Mouse (Mus musculus) cortical plate, adult 2 months (tissue): ENCODE results near the gene Hip1r. TPM values are rescaled to one million over a fixed set of nuclear protein-coding genes. Genes with fewer than 3 reads are reported as not detected.

Experiments
- H3K27ac ChIP-seq: fragments of 200-500 bp; 2 replicates; pipeline ENCODE4 v1.5.1; 2012; ENCODE audit warnings: low read length, control low read depth, inconsistent platforms; ENCODE audit not compliant: insufficient read depth
- H3K4me1 ChIP-seq: fragments of 200-500 bp; 2 replicates; pipeline ENCODE4 v1.6.1; 2011; ENCODE audit warnings: low read length; ENCODE audit not compliant: control insufficient read depth, insufficient read depth
- H3K4me3 ChIP-seq: fragments of 200-500 bp; 2 replicates; pipeline ENCODE4 v1.5.1; 2011; ENCODE audit warnings: mild to moderate bottlenecking, low read length, control low read depth; ENCODE audit not compliant: insufficient read depth
- CTCF ChIP-seq: fragments of 200-500 bp; IDR thresholded peaks from 2 replicates; pipeline ENCODE4 v1.5.1; 2011; ENCODE audit warnings: mild to moderate bottlenecking, control low read depth, low read length; ENCODE audit not compliant: insufficient read depth; ENCODE audit errors: extremely low read depth
- POLR2A ChIP-seq: fragments of 200-500 bp; IDR thresholded peaks from 2 replicates; pipeline ENCODE4 v1.6.1; 2011; ENCODE audit warnings: mild to moderate bottlenecking, low read length, control low read depth; ENCODE audit not compliant: insufficient read depth; ENCODE audit errors: extremely low read depth
- polyA plus RNA-seq: library from polyadenylated mRNA; depleted of rRNA; stranded (reverse); fragments of >200 nt; gene quantifications from 2 replicates; pipeline ENCODE4 v1.2.3, GENCODE M21; 2012

Gene Hip1r
- polyA plus RNA-seq, 1 experiment, result 42.1 TPM

DNA sequence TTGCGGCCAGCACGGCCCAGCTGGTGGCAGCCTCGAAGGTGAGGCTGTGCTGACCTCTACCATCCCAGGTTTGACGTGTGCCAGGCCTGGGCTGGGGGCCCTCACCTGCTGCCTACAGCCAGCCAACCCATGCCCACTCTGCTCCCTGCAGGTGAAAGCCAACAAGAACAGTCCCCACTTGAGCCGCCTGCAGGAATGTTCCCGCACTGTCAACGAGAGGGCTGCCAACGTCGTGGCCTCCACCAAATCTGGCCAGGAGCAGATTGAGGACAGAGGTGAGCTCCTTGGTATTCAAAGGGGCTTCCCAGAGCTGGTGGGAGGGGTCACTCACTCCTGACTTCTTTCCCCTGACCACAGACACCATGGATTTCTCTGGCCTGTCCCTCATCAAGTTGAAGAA lies 27.8 kb downstream of the Hip1r start:
- H3K4me1 ChIP-seq, result peaks cover 3% of the 10 kb centered on the region
- H3K4me3 ChIP-seq, result no peak overlapping the region
- TF ChIP-seq CTCF (no peak), POLR2A (no peak)
- H3K27ac ChIP-seq, result no peak overlapping the region

DNA sequence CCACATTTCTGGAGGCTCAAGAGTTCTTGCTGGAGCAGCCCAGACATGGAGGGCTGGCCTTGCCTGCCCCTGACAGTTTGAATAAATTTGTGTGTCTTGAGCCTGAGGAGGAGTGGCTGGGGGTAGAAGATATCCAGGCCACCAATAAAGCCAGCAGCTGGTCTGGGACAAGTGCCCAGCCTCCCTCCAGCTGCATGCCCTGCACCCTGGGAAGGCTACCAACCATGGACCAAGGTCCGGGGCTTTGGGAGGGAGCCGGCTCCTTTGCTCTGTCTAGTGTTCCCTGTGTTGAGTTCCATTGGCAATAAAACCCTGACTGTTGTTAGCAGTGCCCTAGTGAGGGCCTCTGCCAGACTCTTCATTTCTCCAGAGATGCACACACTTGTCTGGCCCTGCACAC lies 29.4 kb downstream of the Hip1r start:
- no peak overlapping the region for H3K4me3 ChIP-seq
- no peak for TF ChIP-seq CTCF
- no peak overlapping the region for H3K27ac ChIP-seq
- H3K4me1 ChIP-seq, result 0 out of 2 replicates have a peak, but pooled peaks cover 1% of the 10 kb centered on the region

DNA sequence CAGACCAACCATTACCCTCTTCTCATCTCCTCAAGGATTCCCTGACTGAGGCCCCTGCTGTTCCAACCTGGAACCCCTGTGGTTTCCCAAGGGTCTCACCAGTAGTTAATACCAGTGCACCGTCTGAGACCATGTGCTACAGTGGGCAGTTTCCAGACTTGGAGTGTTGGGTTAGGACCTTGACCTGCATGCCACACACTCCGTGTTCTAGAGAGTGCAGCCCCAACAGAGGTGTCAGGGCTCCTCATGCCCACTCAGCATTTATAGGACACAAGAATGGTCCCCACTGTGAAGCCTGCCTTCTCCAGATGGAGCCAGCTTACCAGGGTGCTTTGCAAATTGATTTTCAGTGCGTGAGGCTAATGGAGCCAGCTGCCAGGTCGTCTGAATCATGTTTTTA lies 29.9 kb downstream of the Hip1r start:
- Histone ChIP-seq H3K4me1 (no peaks in the 10 kb centered on the region), H3K4me3 (no peak overlapping the region), H3K27ac (0 out of 2 replicates have a peak overlapping the region, but pooled peaks have one; percentile 32)
- TF ChIP-seq POLR2A (no peak), CTCF (no peak)

DNA sequence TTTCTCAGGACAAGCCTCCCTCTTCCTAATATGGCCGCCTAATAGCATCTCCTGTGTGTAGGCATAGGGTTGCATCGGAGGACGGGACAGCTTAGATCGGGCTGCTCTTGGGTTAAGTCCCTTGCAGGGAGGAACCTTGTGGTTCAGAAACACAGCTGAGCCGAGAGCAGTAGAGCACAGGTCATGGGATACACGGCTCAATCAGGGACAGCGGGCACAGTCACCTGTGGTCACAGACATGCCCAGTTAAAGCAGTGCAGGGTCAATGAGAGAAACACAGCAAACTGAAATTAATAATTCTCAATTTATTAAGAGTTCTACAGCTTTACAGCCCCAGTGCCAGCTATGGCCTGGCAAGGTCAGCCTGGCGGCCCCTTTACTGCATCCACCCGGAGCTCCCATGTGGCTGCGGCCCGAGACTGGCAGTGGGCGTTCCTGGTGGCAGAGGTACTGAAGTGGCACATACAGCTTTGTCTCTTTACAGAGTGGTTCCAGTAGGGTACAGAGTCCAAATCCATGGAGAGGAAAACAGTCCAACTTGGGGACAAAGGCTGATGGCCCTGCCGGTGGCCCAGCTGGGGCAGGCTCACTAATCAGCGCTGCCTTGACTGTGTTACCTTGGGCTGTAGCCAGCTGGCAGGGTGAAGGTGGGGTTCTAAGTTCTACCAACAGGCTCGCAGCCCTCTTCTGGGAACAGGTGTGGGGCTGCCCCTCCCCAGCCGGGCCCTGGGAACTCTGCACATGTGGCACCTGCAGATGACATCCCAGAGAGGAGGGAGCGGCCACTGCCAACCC lies 31.1 kb downstream of the Hip1r start:
- Histone ChIP-seq H3K4me3 (no peak overlapping the region), H3K4me1 (no peaks in the 10 kb centered on the region), H3K27ac (no peak overlapping the region)
- no peak for TF ChIP-seq POLR2A
- no peak for TF ChIP-seq CTCF

DNA sequence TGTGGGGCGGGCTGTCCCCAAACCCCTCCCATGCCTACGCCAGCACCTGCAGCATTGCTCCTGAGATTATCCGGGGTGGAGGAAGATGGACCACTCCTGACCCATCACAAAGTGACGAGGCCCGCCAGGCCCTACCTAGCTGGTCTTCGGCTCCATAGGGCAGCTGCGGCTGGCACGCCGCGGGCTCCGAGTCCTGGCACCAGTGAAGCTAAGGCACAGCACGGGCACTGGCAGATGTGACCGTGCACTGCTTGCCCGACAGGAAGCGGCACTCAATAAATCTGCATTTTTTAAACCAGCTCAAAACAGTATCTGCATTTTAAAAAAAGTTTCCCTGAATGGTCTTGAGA lies 31.7 kb downstream of the Hip1r start:
- H3K27ac ChIP-seq, result no peak overlapping the region
- no peak for TF ChIP-seq POLR2A
- H3K4me3 ChIP-seq, result no peak overlapping the region

DNA sequence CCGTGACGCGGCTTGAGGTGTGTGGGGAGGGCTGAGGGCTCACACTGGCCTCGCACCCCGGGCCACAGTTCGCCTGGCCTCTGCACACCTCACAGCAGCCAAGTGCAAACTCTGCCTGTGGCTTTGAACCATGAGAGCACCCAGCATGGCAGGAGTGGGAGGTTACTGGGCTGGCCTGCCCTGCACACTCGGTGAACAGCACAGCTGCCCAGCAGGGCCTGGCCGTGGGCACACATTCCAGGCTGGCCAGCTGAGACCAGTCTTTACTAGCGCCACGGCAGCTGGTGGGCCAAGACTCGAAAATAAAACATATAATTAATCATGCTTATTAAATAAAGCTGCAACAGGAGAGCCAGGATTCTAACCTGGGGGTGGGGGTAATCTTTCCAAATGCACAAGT lies 32.2 kb downstream of the Hip1r start:
- H3K4me1 ChIP-seq, result peaks cover 5% of the 10 kb centered on the region
- no peak overlapping the region for H3K27ac ChIP-seq
- H3K4me3 ChIP-seq, result no peak overlapping the region
- TF ChIP-seq POLR2A (no peak), CTCF (no peak)

More for the DNA sequence above, 31.7 kb downstream of the Hip1r start:
- peaks cover 5% of the 10 kb centered on the region for H3K4me1 ChIP-seq

DNA sequence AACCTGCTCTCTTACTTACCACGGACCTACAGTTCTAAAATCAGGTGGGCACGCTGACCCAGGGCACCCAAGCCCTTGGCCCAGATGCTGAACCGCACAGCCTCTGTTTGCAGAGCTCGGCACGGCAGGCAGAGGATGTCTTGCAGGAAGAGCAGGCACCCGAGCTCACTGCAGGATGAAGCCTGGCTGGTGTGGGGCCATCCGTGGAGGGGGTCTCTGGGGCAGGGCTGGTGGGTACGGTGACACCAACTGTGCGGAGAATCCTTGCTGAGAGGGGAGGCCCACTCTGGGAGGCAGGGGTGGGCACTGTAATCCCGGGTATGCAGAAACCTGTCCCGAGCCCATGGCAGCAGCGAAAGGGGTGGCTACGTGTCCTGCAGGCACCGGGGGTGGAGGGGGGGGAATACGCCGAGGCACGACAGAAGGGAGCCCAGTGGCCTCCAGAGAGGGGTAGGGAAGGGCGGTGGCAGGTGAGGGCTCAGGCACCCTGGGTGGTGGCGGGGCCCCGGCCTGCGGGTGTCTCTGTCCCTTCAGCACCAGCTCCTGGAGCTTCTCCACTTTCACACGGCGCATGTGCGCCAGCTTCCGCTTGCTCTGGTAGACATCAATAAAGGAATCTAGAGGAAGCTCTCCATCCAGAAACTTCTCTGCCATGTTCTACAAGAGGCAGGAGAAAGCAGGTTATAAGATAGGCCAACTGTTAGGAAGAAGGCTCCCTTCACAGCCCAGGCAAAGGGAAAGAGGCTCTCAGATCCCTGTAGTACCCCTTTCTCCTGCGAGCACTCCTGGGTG lies 32.9 kb downstream of the Hip1r start:
- no peak for TF ChIP-seq CTCF
- TF ChIP-seq POLR2A, result no peak
- Histone ChIP-seq H3K4me1 (peaks cover 7% of the 10 kb centered on the region), H3K27ac (no peak overlapping the region), H3K4me3 (no peak overlapping the region)

DNA sequence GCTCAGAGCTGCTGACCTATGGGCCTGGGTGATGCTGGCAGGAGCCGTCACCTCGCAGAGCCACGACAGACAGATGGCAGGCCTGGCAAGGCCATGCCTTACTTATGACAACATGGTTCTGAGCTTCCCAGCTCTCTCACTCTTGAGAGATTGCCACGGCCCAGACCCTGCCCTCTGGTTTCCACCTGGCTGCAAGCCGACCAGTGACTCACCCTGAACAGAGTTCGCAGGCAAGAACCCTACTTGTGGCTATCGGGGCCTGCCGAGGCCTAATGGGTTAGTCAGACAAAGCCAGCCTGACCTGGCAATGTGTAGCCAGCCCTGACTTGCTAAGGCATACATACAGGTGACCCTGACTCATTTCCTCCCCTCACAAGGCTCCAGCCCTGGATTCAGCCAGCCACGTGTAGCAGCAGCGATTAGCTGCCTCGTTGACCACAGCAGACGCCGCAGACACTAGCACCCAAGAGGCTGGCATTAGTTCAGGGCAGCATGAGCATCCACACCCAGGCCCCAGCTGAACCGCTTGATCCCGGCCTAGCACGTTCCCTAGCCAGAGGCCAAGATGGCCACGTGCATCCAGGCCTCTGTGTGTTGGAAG lies 33.6 kb downstream of the Hip1r start:
- H3K4me3 ChIP-seq, result no peak overlapping the region
- H3K27ac ChIP-seq, result no peak overlapping the region
- peaks cover 14% of the 10 kb centered on the region for H3K4me1 ChIP-seq
- TF ChIP-seq POLR2A, result no peak

DNA sequence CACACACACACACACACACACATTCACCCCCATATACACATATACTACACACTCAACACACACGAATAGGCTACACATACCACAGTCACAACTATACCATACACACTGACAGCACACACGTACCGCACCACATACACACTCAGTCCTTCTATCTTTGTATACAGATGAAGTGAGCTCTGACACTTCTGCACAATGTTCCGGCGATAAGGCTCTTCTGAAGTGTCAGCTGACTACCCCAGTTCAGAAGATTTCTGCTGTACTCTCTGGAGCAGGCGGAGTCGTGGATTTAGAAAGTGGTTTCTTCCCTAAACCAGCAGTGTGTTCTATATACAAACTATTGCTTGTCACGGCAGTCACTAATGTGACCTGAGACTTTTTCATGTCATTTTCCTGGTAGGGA lies 36.6 kb downstream of the Hip1r start:
- no peak for TF ChIP-seq CTCF
- TF ChIP-seq POLR2A, result no peak
- Histone ChIP-seq H3K4me3 (no peak overlapping the region), H3K27ac (0 out of 2 replicates have a peak overlapping the region, but pooled peaks have one; percentile 10), H3K4me1 (peaks cover 29% of the 10 kb centered on the region)
